Mouse (Mus musculus): ENCODE measurements around the gene Ephb3.

Ephb3 gene

DNA sequence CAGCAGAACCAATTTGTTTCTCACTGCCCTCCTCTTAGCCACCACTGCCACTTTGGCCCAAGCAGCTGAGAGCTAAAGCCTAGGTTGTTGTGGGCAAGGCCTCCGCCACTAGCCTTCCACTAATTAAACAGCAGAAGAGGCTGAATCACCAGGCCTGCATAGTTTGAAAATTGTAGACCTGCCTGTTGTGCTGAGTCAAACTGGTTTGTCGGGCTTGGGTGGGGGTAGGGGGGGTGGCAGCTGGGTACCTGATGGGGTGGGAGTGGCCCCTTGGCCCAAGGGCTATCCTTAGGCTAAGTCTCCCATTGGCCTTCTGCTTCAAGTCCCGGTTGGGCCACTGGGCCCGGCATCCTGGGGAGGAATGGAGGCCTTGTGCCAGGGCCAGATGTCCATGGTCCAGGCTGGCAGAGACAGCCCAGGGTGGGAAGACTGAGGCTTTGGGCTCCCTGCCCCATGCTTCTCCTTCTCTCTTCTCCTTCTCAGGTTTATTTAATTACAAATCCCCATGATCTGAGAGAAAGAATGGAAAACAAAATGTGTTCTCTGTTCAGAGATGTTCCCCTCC is 3.5 kb downstream of the Ephb3 start:
- no peak for DNase-seq

DNA sequence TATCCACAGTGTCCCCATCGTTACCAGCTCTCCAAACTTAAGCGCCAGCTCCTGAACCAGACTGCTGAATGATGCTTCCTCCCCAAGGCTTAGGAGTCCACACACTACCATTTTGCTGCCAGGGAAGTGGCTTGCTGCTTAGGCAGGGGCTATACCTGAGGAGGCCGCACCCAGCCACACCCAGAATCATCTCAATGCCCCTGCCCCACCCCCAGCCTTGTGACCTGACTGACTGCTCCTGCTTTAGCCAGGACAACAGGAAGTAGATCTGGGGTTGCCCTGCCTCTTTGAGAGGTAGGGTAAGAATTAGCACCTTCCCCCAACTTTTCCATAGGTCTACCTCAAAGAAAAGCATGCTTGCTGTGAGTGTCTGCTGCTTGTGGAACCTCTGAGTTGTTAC is 4.7 kb downstream of the Ephb3 start:
- DNase-seq = no peak

DNA sequence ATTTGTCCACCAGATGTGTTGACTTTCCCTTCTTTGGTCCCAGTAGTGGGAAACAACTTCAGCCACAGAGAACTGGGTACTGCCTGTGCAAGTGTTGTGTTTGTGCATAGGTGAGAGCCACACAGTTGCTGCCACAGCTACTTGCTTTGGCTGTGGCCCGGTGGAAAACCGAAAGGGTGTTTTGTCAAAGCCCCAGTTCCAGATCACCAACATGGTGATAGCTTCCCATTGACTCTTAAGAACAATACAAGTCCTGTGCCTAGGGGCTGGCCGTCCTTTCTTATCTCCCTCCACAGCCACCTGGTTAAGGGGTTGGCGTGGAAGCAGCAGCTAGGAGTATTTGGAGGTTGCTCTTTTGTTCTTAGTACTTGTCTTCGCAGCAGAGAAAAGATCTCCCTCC is 5.6 kb downstream of the Ephb3 start:
- DNase-seq = no peak

DNA sequence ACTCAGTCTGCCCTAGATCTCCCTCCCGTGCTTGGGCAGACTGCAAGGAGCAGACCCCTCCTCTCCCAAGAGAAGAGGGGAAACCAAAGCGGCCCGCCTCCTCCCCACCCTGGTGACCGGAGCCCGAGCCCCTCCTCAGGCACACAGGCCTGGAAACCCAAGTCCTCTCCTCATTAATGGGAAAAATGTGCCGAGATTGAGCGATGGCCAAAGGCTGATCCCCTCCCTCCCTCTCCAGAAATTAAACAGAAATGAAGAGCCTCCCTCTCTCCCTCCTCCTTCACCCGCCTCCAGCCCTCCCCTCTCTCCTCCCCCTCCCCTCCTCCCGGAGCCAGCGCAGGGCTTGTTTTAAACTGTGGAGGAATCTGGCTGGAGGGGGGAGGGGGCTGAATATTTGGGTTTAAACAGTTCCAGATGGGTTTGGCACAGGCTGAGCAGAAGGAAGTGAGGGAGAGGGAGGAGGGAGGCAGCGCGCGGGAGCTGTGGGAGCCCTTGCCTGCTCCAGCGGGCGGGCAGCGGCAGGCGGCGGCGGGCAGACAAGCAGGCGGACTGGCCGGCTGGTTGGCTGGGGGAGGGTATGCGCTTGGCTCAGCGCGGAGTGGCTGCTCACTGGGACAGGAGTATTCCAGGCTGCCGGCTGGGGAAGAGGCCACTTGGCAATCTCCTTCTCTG is 6.2 kb downstream of the Ephb3 start:
- DNase-seq = no peak

DNA sequence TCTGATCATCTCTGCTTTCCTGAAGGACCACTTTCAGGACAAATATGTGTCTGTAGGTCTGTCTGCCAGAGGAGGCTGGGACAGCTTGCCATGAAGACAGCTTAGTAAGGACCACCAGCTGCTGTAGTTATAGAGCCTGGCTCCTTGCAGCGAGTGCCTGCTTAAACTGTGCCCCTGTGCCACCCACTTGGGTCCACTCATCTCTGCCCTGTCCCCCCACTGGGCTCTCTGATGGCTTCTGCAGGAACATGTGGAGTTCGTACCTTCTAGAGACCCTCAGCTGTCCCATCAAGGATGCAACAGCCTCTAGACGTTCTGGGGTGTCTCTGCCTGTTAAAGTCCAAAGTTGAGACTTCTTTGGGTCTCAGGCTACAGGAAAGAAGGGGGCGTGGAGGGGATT is 6.9 kb downstream of the Ephb3 start:
- DNase-seq = no peak

DNA sequence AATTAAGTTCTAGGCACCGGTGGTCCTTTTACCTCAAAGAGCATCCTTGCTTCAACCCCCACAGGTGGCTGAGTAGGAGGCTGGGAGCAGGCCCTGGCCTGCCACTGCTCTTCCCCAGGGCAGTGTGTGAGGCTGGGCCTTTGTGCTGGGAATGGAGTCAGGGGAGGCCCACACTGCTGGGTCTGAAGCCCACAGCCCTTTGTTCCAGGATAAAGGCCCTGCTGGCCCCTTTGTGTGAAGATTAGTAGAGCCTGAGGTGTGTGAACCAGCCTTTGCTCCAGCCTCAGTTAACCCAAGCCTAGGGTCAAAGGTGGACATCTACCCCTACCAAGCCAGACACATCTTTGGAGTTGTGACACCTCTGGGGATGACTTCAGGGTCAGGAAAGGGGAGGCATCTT is 7.8 kb downstream of the Ephb3 start:
- DNase-seq = no peak

DNA sequence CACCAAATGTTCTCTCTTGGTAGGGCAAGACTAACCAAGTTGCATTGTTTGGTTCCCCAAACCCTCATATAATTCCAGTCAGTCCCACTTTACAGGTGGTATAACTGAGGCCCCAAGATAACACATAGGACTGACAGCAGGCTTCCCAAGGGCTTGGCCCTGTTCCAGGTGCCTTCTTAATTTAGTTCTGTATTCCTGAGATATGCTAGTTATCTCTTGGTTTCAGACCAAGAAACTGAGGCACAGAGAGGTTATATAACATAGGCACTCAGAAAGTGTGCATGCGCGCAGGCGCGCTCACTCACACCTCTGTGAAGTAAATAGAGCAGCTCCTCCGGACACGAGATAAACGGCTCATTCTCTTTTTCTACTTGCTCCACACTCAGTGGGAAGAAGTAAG is 9.4 kb downstream of the Ephb3 start:
- DNase-seq = no peak

DNA sequence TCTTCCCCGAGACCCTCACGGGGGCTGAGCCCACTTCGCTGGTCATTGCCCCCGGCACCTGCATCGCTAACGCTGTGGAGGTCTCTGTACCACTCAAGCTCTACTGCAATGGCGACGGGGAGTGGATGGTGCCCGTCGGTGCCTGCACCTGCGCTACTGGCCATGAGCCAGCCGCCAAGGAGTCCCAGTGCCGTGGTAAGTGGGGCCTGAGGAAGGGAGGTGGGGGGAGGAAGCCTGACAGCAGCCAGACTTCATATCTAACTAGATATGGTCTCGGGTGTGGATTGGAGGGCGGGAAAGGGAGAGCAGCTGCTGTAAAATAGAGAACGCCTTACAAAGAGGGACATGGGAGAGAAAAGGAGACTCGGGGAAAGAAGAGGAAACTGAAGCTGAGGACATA is 10.2 kb downstream of the Ephb3 start:
- no peak for DNase-seq

DNA sequence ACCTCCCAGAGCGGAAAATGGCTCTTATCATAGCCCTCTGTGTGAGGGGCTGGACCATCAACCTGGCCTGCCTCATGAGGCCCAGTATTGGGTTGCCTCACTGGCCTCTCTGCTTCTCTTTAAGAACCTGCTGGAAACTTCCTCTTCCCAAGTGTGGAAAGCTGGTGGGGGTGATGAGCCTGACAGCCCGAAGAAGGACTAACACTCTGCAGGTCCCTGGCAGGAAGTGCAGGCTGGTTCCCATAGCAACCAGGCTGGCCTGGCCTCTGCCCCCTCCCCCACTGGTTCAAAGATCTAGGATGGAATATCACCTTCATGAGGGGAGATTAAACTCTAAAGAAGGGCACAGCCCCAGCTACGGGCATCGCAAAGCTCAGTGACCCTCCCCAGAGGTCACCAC is 11.5 kb downstream of the Ephb3 start:
- DNase-seq = no peak

DNA sequence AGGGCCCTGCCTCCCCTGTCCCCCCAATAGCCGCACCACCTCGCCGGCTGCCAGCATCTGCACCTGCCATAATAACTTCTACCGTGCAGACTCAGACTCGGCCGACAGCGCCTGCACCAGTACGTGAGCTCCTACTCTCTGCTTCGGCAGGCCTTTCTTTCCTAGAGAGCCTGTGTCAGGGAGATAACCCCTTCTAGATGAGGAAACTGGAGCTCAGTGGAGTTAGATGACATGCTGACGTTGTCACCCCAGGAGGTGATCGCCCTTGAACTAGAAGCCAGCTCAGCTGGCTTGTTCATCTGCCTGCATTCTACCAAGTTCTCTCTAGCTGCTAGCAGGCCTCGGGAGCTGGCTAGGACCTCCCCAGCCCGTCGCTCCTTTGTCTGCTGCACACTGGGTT is 12.7 kb downstream of the Ephb3 start:
- DNase-seq = no peak

DNA sequence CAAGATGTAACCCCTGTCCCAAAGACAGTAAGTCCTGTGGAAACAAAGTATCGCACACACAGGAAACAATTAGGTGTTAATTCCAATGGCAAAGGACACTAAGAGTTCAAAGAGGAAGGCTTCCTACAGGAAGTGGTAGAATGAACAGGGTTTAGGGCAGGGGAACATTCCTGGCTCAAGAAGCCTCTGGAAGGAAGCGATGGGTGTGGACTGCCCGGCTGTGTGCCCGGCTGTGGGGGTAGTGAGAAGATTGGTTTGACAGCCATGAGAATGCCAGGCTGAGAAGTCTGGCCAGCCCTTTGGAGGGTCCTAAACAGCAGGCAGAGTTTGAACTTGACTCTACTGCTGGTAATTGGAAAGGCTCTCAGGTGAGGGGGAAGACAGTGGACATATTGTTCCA is 15.1 kb downstream of the Ephb3 start:
- no peak for DNase-seq

DNA sequence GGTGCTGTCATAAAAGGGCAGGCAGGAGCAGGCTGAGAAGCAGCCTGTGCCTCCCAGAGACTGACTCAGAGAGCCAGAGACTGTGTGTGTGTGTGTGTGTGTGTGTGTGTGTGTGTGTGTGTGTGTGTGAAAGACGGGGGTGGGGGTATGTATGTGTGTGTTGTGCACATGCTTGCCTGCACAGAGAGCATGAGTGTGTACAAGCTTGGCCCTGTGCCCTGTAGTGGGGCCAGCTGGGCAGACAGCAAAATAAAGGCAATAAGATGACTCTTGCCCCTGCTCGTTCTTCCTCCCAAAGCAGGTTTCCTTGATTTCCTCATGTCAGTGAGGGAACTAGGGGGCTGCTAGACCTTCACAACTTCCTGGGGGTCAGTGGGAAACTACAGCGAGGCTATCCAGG is 18.5 kb downstream of the Ephb3 start:
- DNase-seq = no peak

DNA sequence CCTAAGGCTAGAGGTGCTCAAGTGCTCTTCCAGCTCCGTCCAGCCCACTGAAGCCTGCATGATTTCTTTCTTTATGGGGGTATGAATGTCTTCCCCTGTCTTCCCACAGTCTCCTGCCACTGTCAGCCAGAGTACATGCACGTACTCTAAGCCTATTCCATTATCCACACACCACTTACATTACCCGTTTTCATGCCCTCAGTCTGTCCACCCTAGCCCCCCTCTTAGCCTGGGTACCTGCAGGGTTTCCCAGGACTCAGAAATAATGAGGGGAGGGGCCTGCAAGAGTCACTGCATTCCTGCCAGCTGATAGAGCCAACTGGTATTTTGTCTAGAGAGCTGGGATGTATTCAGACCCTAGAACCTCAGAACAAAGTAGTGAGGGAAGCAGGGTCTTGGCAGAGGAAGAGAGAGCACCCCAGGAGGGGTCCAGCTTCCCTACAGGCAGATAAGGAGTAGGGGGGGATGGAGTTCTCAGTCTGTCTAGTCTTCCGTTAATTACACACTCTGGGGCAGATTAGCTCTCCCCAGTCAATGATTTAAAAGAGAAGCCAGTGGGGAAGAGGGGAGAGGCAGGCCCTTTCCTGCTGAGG is 20.2 kb downstream of the Ephb3 start:
- no peak for DNase-seq

DNA sequence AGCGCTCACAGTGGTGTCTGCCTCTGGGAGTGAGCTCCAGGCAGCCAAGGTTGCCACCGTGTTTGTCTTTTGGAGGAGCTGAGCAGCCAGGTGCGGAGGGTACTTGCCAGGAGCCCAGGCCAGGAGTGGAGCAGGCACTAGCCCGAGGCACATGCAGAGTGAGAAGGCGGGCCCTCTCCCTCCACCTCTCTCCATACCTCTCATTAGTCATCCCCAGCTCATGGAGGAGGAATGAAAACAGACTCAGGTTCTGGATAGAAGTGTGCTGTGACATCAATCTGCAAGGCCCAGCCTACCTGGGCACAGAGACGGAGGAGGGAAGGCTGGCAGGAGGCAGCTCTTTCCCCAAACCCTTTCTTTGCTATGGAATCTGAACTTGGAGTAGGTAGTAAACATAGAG is 22.1 kb downstream of the Ephb3 start:
- no peak for DNase-seq

DNA sequence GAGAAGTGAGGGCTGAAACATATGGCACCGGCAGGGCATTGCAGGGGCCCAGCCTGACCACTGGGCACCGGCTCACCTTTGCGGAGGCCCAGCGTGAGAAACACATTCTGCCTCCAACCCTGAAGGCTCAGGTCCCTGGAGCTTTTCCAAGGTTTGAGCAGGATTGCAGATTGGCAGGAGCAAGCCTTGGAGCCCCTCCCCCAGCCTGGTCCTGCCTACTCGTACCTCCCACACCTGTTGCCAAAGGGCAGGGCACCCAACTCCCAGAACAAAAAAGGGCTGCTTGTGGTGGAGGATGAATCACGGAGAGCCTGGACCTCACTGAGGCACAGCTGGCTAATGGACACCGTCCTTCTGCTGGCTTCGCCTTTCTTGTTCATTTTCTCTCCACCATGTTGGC is 30.6 kb downstream of the Ephb3 start:
- DNase-seq = no peak

DNA sequence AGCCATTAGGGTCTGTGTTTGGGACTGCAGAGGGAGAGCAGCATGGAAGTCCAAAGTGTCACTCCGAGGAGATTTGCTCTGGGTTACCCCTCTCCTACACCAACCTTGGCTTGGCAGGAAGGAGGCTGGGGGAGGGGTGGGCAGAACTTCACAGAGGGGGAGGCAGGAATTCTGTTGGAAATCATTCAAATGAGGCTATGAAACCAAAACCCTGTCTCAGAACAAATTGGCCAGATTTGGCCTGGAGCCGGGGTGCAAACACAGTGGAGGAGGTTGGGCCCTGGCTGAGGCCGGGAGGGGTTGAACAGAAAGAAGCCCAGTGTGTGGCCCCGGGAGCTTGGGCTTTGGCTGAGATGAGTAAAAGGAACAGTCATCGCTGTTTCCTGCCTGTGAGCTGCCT is 34.2 kb downstream of the Ephb3 start:
- no peak for DNase-seq

DNA sequence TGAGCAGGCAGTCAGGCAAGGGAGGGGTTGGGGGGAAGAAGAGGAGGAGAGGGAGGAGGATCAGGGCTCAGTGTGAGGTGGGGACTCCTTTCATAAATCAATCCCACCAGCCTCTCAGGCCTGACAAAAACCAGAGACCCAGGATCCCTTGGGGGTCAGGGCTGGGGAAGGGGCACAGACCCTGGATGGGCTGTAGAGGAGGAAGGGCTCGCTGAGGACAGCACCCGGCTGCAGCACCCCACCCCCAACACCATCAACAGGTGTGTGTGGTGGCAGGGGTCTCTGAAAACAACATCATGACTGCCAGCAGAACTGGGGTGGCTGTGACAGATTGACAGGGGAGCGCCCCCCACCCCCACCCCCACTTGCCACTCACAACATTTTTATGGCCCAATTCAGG is 36.0 kb downstream of the Ephb3 start:
- no peak for DNase-seq

DNA sequence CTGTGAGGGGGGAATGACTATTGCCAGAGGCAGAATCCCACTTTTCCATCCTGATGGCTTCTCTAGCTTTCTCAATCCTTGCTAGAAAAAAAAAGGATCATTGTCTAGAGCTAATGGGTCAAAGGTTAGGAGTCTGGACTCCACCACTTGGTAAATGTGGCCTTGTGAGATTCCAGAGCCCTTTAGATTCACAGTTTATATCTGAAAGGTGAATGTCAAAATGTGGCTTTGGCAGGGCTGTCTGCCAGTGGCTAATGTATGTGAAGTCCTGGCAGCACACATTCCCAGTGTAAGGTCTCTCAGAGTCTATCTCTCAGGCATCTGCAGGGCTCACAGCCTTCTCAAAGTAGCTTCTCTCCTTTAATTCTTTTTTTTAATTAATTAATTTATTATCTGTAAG is 36.5 kb downstream of the Ephb3 start:
- DNase-seq = no peak

DNA sequence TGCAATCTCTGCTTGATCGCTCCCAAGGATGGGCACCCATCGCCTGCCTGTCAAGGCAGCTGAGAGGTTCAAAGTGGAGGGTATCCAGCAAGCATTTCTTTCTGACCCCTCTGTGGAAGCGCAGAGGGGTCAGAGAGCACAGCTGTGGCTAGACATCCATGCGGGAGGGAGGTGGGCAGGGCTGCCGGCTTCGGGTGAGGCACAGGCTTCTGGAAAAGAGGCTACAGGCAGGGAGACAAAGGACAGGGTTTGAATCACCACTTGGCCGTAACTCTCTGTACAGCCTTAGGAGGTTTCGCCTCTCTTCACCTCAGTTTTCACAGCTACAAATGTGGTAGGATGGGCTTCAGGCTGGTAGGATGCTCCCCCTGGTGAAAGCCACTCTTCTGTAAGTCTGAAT is 38.4 kb downstream of the Ephb3 start:
- DNase-seq = no peak

DNA sequence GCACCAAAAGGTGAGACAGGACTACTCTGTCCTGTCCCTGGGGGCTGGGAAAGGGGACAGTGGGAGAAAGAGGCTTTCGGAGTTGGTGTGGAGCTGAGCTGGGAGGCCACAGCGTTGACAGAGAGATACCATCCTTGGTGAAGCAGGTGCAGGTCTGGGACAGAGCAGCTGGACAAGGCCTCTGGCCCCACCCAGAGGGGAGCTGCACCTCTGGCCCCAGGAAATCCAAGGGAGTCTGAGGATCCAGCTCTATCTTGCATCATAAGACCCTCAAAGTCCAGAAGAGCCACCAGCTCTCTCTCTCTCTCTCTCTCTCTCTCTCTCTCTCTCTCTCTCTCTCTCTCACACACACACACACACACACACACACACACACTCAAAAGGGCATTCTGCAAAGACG is 40.2 kb downstream of the Ephb3 start:
- no peak for DNase-seq

DNA sequence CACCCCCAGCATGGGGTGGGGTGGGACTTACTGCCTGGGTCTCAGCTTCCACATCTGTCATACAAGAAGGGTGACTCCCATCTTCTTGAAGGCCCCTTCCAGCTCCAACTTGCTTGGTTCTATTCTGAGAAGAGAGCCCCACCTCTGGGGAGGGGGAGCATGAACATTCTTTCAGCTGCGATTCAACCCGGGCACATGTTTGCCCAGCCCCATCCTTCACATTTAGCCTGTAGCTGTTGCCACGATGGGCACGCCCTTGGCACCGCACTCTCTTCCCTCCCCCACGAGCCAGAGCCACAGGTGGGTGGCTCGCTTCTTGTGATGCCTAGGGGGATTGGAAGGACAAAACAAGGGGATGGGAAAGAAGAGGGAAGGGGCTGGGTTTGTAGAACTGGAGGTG is 40.8 kb downstream of the Ephb3 start:
- no peak for DNase-seq

DNA sequence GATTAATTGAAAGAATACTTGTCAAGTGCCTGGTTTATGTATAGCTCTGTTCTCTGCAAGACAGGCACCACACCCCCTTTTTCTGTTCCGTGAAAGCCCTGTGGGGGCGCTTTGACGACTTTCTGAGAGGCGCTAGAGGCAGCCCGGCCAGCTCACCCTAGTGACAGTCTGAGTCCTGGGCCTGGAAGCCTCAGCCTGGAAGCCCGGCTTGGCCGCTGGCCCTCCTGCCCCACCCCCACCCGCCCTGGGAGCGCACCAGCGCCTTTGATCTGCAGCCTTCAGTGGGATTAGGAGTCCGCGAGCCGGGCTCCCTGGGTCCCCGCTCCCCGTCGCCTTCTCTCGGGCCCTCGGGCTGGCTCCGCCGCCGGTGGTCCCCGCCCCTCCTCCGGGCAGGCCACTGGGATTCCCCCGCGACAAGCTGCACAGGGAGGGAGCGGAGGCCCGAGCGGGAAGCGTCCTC is 41.4 kb downstream of the Ephb3 start:
- DNase-seq = peak; percentile 71

DNA sequence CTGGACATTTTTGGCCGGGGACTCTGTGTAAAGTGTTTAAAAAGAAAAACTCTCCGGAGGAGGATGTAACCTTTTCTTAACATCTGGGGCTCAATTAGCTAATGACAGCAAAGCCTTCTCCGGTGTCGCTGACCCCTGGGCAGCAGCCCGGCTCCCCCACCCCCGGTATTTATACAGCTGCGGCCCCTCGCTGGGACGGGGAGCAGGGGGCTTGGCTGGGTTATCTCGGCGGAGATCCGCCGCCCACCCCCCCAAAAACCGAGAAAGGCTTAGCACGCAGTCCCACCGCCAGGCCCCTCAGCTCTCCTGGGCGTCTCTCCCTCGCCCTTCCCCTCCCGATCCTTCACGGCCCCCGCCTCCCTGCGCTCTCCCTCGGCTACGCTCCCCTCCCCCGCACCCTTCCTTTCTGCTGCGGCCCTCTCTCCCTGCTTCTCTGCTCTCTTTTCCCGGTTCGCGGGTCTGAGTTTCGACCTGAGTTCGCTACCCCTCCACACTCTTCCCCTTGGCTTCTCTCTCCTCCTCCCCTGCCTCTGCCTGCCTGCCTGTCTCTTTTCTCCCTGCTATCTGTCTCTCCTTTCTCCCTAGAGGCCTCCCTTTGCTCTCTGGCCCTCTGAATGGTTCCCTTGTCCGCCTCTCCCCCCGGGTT is 42.0 kb downstream of the Ephb3 start:
- peak; percentile 6 for DNase-seq

DNA sequence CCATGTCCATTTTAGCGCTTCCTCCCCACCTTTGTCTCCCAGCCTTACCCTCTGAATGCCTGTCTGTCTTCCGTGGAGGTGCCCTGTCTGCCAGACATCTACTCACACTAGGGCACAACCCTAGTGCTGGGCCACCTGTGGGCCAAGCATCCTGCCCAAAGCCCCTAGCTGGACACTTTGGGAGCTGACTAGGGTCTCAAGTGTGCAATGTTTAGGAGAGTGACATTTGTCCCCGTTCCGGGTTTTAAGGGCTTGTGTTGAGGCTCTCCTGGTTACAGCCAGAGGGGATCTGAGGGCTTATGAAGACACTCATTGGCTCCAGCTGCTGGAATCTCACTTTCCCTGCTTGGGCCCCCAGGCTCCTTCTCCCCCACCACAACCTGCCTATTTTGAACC is 42.5 kb downstream of the Ephb3 start:
- no peak for DNase-seq
